Mouse (Mus musculus): ENCODE measurements around the gene Rab27a. TPM values are rescaled to one million over a fixed set of nuclear protein-coding genes. Genes with fewer than 3 reads are reported as not detected.
"Not testable (repeated sequence)": the region's sequence is repeated elsewhere in the genome, so short reads cannot be mapped to it uniquely, and the experiment has no call there.

Rab27a gene
- total RNA-seq, 2 experiments from 2014 or later: 7.5 to 8.9 TPM

- no peak overlapping the region for H3K4me3 ChIP-seq
- H3K27ac ChIP-seq: no peak overlapping the region
- no peak for TF ChIP-seq CTCF (IDR thresholded peaks at IDR 0.05)
- no peak for DNase-seq (ENCODE audit: extremely low spot score in 1 of 2, low spot score in 2 of 2)
- intact Hi-C loops (cut with DNase I): no loop called here
Observed at GRCm38 (mm10) chr9:73049833-73050232, 5.2 kb downstream of the Rab27a start.

- no peak for TF ChIP-seq CTCF (IDR thresholded peaks at IDR 0.05)
- no peak for DNase-seq (ENCODE audit: extremely low spot score in 1 of 2, low spot score in 2 of 2)
- no peak overlapping the region for H3K27ac ChIP-seq
- H3K4me3 ChIP-seq: no peak overlapping the region
- intact Hi-C loops (cut with DNase I): no loop called here
Observed at GRCm38 (mm10) chr9:73050606-73051005, 6.0 kb downstream of the Rab27a start.

DNA sequence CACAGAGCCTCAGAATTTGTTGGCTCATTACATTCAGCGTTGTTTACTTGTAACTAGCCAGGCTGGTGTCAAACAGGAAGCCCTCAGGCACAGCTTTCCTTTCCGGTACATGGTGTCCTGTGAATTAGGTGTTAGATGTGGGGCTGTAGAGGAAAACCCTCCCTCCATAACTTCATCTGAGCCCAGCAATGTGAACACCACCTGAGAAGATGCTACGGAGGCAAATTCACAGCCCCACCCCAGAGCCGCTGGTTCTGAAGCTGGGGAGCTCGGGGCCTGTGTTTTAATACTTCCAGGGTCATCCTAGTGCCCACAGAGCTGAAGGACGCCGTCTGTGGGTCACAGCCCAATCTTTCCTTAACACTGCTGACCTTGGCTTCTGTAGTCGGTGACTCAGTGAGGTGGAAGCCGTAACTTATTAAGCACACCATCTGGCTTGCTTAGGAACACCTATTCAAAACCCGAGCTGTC, 10.8 kb downstream of the Rab27a start:
- H3K4me3 ChIP-seq: no peak overlapping the region
- no peak overlapping the region for H3K27ac ChIP-seq
- intact Hi-C loops (cut with DNase I): no loop called here
- no peak for TF ChIP-seq CTCF (IDR thresholded peaks at IDR 0.05)
- no peak for DNase-seq (ENCODE audit: extremely low spot score in 1 of 2, low spot score in 2 of 2)

DNA sequence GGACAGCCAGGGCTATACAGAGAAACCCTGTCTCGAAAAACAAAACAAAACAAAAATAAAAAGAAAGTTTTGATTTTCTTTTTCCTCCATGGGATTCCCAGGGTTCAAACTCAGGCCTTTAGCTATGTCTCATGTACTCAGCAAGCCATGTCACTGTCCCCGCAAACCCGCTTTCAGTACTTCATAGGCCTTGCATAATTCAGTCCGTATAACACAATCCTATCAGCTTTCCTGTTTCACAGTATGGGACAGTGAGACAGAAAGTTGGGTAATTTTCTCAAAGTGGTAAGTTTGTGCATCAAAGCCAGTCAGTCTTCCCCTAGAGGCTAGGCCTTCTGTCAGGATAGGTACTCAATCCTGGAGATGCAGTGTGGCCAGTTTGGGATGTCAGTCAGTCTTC, 14.6 kb downstream of the Rab27a start:
- intact Hi-C loops (cut with DNase I): no loop called here
- TF ChIP-seq CTCF (IDR thresholded peaks at IDR 0.05): no peak
- no peak for DNase-seq (ENCODE audit: extremely low spot score in 1 of 2, low spot score in 2 of 2)
- no peak overlapping the region for H3K4me3 ChIP-seq
- no peak overlapping the region for H3K27ac ChIP-seq

DNA sequence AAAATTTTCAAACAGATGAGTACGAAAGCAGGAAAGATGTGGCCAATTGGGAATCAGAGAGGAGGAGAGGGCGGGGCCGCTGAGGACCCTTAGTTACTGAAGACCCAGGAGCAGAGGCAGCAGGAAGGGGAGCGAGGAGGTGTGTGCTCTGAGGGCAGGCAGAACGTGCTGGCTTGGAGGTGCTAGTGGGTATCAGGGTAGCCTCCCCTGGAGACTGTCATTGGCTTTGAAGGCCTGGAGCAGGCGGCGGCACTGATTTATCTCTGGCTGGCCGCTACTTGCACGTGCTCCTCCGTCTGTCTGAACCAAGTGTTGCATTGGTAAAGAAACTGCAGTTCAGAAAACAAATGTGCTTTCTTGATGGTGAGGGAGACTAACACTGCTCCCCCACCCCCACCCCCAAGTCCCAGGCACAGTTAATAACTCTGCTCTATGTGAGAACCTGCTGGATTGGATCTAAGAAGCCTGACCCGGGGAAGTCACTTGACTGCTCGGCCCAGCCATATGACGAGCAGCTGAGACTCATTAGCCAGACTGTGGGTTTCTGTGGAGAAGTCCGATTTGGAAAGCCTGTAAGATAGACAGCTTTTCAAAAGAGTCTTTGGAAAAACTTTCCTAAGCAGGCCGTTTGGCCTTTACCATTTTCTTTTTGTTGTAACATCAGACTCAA, 19.1 kb downstream of the Rab27a start:
- Histone ChIP-seq H3K27ac (no peak overlapping the region), H3K4me3 (no peak overlapping the region)
- TF ChIP-seq CTCF (IDR thresholded peaks at IDR 0.05): no peak
- intact Hi-C loops (cut with DNase I): no loop called here
- no peak for DNase-seq (ENCODE audit: extremely low spot score in 1 of 2, low spot score in 2 of 2)

DNA sequence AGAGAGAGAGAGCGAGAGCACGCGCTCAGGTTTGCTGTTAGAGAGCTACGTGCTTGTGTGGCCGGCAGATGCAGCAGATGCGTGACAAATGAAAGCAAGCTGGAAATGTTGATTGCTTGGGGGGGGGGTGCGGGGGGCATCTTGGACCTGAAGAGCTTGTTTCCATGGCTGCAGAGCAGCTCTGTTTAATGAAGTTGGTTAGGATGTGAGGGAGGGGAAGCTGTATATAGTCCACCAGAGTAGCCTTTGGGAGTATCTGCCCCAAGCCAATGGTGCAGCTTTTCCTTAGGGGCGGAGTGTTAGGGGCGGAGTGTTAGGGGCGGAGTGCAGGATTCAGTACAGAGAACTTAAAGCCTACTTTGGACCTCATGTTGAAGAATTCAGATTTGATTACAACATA, 22.4 kb downstream of the Rab27a start:
- intact Hi-C loops (cut with DNase I): no loop called here
- no peak overlapping the region for H3K4me3 ChIP-seq
- no peak overlapping the region for H3K27ac ChIP-seq

GRCm38 (mm10) chr9:73068230-73068679, 23.6 kb downstream of the Rab27a start:
- peak; percentile 32 to 64 for DNase-seq (ENCODE audit: extremely low spot score in 1 of 2, low spot score in 2 of 2)
- intact Hi-C loops (cut with DNase I): no loop called here
- Histone ChIP-seq H3K27ac (no peak overlapping the region), H3K4me3 (no peak overlapping the region)
- no peak for TF ChIP-seq CTCF (IDR thresholded peaks at IDR 0.05)

More for the DNA sequence above, 22.4 kb downstream of the Rab27a start:
- TF ChIP-seq CTCF (IDR thresholded peaks at IDR 0.05): no peak
- no peak for DNase-seq (ENCODE audit: extremely low spot score in 1 of 2, low spot score in 2 of 2)

- intact Hi-C loops (cut with DNase I): no loop called here
- TF ChIP-seq CTCF (IDR thresholded peaks at IDR 0.05): no peak; the same call in 1 of the 2 replicates
- DNase-seq (ENCODE audit: extremely low spot score in 1 of 2, low spot score in 2 of 2): no peak
- H3K4me3 ChIP-seq: no peak overlapping the region
- H3K27ac ChIP-seq: no peak overlapping the region
Observed at GRCm38 (mm10) chr9:73068688-73069087, 24.0 kb downstream of the Rab27a start.

- Histone ChIP-seq H3K27ac (no peak overlapping the region), H3K4me3 (no peak overlapping the region)
- intact Hi-C loops (cut with DNase I): no loop called here
- no peak for DNase-seq (ENCODE audit: extremely low spot score in 1 of 2, low spot score in 2 of 2)
- peak; percentile 35 for TF ChIP-seq CTCF (IDR thresholded peaks at IDR 0.05)
Observed at GRCm38 (mm10) chr9:73070971-73071659, 26.5 kb downstream of the Rab27a start.

GRCm38 (mm10) chr9:73072426-73072825, 27.8 kb downstream of the Rab27a start:
- intact Hi-C loops (cut with DNase I): no loop called here
- no peak overlapping the region for H3K27ac ChIP-seq
- no peak for TF ChIP-seq CTCF (IDR thresholded peaks at IDR 0.05)
- DNase-seq (ENCODE audit: extremely low spot score in 1 of 2, low spot score in 2 of 2): no peak
- no peak overlapping the region for H3K4me3 ChIP-seq

DNA sequence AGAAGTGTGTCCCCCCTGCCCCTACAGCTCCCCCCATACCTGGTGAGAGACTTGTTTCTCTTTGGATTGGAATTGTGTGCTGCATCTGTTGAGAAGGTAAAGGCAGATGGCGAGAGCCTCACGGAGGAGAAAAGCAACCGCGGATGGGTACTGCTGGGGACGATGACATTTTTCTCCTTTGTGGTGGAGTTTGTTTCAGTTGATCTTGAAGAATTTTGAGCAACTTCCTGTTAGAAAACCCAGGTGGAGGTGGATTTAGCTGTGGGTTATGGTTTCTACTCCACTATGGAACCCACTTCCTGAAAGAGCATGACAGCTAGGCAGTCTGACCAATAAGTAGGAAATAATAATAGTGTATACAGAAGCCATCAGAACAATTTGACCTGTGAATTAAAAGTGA, 28.5 kb downstream of the Rab27a start:
- H3K4me3 ChIP-seq: no peak overlapping the region
- DNase-seq (ENCODE audit: extremely low spot score in 1 of 2, low spot score in 2 of 2): no peak
- H3K27ac ChIP-seq: no peak overlapping the region
- intact Hi-C loops (cut with DNase I): no loop called here
- no peak for TF ChIP-seq CTCF (IDR thresholded peaks at IDR 0.05)

DNA sequence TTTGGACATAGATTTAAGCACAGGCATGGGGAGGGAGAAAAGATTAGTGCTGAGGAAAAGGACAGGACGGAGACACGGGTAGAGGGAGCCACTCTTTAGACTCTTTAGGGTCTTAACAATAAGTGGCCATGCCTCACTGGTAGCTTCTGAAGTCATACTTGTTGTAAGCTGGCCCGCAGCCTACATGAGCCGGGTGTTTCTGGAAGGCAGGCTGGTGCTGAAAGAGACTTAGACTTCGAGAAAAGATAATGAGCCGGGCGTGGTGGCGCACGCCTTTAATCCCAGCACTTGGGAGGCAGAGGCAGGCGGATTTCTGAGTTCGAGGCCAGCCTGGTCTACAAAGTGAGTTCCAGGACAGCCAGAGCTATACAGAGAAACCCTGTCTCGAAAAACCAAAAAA, 34.7 kb downstream of the Rab27a start:
- H3K4me3 ChIP-seq; H3K27ac ChIP-seq; intact Hi-C loops (cut with DNase I); DNase-seq (ENCODE audit: extremely low spot score in 1 of 2, low spot score in 2 of 2): not testable (repeated sequence)

Measured in left cerebral cortex, adult 2 months (tissue).